Mouse (Mus musculus): ENCODE measurements around the gene Mospd3. TPM values are rescaled to one million over a fixed set of nuclear protein-coding genes. Genes with fewer than 3 reads are reported as not detected.

The Mospd3 gene
- polyA plus RNA-seq, 1 experiment, result 45.9 TPM

DNA sequence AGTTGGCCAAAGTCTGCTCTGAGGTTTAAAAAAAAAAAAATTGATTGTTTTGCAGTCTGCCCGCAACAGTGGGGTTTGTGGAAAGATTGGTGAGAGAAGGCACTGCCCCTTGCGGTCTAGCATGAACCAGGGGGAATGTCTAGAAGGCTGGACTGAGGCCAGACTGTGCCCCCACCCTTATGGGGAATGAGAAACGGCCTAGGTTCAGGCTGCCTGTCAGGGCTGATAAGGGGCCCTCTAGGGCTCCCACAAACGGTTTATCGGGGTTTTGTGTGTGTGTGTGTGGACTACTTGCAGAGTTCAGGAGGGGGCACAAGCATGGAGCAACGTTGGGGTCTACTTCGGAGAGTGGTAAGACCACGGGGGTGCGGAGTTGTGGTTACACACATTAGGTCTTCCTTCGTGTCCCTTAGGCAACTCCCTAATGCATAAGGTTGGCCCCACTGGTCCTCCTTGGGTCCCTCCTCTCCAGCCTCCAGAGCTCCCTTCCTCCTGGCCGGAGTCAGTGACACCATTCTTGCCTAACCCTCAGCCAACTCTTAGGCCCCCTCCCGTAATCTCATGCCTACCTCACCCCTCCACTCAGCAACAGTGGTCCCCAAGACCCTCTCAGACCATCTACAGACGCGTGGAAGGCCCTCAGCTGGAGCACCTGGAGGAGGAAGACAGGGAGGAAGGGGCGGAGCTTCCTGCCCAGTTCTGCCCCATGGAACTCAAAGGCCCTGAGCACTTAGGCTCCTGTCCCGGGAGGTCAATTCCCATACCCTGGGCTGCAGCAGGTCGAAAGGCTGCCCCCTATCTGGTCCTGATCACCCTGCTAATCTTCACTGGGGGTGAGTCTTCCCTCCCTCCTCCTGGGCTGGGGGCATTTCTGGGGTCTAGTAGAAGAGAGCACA is 29.9 kb downstream of the Mospd3 start:
- peaks cover 2% of the 10 kb centered on the region; the same call in 1 of the 2 replicates for H3K4me1 ChIP-seq (ENCODE audit: control insufficient read depth, insufficient read depth, insufficient read length, low read length)
- no peak overlapping the region for H3K4me3 ChIP-seq (ENCODE audit: insufficient read depth, low read depth, low read length)
- no peak overlapping the region for H3K27ac ChIP-seq (replicated peaks; ENCODE audit: low read depth, low read length)

DNA sequence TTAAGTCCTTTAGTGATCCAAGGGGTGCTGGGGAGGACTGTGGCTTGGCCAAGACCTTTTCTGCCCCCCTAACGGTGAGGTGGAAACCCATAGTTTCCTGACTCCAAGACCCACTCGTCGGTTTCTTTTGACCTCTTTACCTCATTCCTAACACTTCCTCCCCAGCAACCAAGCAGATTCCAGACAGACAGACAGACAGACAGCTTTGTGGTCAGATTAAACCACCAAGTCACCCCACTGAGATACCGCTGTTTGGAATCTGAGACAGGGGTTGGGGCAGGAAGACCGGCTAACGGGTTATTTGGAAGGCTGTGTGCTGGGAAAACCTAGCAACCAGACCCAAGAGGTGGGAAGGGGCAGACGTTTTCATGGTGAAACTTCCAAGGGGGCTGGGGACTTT is 30.7 kb downstream of the Mospd3 start:
- no peak overlapping the region for H3K27ac ChIP-seq (replicated peaks; ENCODE audit: low read depth, low read length)
- peaks cover 2% of the 10 kb centered on the region; the same call in 1 of the 2 replicates for H3K4me1 ChIP-seq (ENCODE audit: control insufficient read depth, insufficient read depth, insufficient read length, low read length)
- no peak overlapping the region for H3K4me3 ChIP-seq (ENCODE audit: insufficient read depth, low read depth, low read length)

DNA sequence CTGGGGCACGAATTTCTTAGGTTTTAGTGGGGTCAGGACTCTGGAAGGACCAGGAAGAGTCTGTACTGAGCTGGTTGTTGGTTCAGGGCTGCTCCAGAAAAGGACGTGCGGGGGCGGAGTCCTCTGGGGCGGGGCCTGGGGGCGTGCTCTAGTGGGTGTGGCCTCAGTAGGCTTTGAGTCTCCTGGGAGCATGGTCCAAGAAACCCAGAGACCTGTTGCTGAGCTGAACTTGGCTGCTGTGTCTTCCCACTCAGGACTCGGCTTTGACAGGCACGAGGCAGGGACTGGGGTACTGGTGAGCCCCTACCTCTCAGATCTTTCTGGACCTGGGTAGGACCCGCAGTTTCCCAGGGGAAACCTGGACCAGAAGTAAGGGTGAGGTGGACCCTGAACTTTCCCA is 31.2 kb downstream of the Mospd3 start, which contains the start of gene Tfr2:
Gene Tfr2, plus strand, starts transcription at position 176 of the 400 bp plus-strand sequence.
- Histone ChIP-seq H3K27ac (replicated peaks; ENCODE audit: low read depth, low read length) (no peak within 1 kb of the TSS), H3K4me1 (ENCODE audit: control insufficient read depth, insufficient read depth, insufficient read length, low read length) (peaks cover 2% of the 10 kb centered on the region; the same call in 1 of the 2 replicates), H3K4me3 (ENCODE audit: insufficient read depth, low read depth, low read length) (no peak within 1 kb of the TSS)

DNA sequence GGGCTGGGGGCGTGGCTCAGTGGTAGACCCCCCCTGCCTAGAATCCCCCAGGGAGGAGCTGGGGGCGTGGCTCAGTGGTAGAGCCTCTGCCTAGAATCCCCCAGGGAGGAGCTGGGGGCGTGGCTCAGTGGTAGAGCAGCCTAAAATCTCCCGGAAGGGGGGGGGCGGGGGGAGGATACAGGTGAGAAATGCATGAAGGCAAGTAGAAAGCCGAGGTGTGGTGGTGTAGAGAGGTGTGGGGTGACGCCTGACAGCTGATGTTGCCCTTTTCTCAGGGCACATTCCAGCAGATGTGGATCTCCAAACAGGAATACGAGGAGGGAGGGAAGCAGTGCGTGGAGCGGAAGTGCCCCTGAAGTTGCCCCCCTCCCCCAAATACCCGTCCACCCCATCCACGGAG is 31.8 kb downstream of the Mospd3 start:
- Histone ChIP-seq H3K4me3 (ENCODE audit: insufficient read depth, low read depth, low read length) (no peak overlapping the region), H3K27ac (replicated peaks; ENCODE audit: low read depth, low read length) (no peak overlapping the region), H3K4me1 (ENCODE audit: control insufficient read depth, insufficient read depth, insufficient read length, low read length) (peaks cover 2% of the 10 kb centered on the region; the same call in 1 of the 2 replicates)

DNA sequence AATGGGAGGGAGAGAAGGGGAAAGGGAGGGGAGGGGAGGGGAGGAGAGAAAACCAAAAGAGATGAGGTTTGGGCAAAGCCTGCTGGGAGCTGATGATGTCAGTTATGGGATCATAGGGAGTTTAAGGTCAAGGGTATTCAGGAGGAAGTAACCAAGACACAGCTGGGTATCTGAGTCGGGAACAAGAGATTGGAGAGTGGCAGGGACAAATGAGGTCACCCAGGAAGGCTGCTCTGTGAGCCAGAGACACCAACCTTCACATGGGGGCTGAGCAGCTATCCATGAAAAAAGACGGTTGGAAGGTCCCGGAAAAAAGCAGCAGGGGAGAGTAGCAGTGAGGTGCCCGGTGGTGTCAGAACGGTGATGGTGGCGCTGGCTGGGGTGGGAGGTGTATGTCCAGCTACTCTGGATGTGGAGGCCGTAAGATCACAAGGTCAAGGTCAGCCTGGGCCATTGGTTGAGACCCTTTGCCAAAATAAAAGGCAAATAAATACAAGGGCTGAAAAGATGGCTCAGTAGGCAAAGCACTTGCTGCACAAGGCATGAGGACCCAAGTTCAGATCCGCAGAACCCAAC is 32.5 kb downstream of the Mospd3 start:
- H3K27ac ChIP-seq (replicated peaks; ENCODE audit: low read depth, low read length), result no peak overlapping the region
- H3K4me3 ChIP-seq (ENCODE audit: insufficient read depth, low read depth, low read length), result no peak overlapping the region
- H3K4me1 ChIP-seq (ENCODE audit: control insufficient read depth, insufficient read depth, insufficient read length, low read length), result peaks cover 2% of the 10 kb centered on the region; the same call in 1 of the 2 replicates

DNA sequence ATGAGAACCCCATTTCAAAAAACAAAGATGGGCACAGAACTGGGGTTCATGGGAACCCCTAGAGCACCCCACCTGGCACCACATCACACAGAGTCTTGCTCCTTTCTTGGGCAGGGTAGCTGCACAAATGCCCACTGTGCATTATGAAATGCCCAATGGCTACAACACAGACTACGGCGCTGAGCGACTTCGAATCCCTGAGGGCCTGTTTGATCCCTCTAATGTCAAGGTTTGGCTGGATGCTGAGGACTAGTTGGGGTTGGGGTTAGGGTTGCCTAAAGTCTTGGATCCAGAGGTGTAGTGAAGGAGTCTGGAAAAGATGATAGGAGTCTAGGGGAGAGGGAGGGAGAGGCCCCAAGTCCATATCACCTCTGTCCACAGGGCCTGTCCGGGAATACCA is 34.4 kb downstream of the Mospd3 start:
- Histone ChIP-seq H3K4me3 (ENCODE audit: insufficient read depth, low read depth, low read length) (no peak overlapping the region), H3K27ac (replicated peaks; ENCODE audit: low read depth, low read length) (no peak overlapping the region), H3K4me1 (ENCODE audit: control insufficient read depth, insufficient read depth, insufficient read length, low read length) (peaks cover 2% of the 10 kb centered on the region; the same call in 1 of the 2 replicates)

DNA sequence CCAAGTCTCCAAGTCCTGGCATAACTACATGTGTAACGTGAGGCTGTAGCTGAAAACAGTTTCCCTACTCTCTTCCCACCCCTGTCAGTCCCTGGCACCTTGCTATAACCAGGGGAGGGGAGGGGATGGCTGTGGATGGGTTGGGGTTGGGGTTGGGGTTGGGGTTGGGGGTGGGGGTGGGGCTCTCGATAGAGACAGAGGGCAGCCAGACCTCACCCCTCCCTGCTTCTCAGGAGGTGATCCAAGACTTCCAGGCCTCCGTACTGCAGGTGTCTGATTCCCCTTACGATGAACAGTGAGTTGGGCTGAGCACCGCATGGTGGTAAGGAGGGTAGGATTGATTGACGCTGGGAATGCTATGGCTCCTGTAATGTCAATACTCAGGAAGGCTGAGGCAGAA is 35.1 kb downstream of the Mospd3 start:
- peaks cover 2% of the 10 kb centered on the region; the same call in 1 of the 2 replicates for H3K4me1 ChIP-seq (ENCODE audit: control insufficient read depth, insufficient read depth, insufficient read length, low read length)
- H3K4me3 ChIP-seq (ENCODE audit: insufficient read depth, low read depth, low read length), result no peak overlapping the region
- H3K27ac ChIP-seq (replicated peaks; ENCODE audit: low read depth, low read length), result no peak overlapping the region

DNA sequence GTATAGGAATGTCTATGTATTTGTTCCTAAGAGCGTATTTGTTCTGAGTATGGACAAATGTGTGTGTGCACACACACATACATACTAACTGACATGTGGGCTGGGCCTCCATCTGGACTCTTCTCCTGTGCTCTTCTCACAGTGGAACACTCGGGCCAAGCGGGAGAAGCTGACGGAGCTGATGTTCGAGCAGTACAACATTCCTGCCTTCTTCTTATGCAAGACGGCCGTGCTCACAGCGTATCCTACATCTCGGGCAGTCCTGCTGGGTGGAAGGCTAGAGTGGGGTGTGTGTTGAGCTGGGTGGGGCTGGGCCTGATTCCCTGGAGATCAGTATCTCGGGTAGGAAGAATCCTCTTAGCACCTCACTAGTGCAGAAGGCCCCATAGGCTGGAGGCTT is 37.9 kb downstream of the Mospd3 start:
- no peak overlapping the region for H3K4me3 ChIP-seq (ENCODE audit: insufficient read depth, low read depth, low read length)
- H3K4me1 ChIP-seq (ENCODE audit: control insufficient read depth, insufficient read depth, insufficient read length, low read length), result no peaks in the 10 kb centered on the region
- no peak overlapping the region for H3K27ac ChIP-seq (replicated peaks; ENCODE audit: low read depth, low read length)

DNA sequence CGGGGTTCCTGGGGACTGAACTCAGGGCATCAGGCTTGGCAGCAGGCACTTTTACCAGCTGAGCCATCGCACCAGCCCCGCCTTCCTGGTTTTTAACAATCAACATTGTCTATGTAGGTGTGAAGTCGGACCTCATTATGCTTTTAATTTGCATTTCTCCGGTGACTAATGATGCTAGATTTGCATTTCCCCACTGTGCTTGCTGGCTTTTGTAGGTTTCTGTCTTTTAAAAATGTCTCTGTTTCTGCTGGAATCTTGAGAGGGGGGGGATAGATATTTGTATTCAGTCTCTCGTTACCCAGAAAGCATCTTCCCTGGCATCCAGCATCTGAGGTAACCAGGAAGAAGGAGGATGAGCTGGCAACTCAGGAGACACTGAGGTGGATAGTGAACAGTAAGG is 39.3 kb downstream of the Mospd3 start:
- no peaks in the 10 kb centered on the region for H3K4me1 ChIP-seq (ENCODE audit: control insufficient read depth, insufficient read depth, insufficient read length, low read length)
- no peak overlapping the region for H3K4me3 ChIP-seq (ENCODE audit: insufficient read depth, low read depth, low read length)
- no peak overlapping the region for H3K27ac ChIP-seq (replicated peaks; ENCODE audit: low read depth, low read length)

DNA sequence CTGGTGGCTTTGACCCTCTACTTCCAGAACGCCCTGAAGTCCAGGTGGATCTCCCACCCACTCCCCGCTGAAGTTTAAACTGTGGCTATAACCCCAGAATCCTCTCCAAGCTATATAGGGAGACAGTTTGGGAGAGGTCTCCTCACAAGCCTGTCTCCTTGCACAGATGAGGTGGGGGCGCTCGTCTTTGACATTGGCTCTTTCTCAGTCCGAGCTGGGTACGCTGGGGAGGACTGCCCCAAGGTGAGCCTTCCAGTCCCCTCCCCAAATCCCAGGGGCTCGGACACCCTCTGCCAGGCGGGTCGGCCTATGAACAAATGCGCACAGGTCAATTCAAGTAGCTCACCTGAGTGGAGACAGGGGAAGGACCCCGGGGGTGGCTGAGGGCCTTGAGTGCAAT is 47.0 kb downstream of the Mospd3 start:
- no peaks in the 10 kb centered on the region; the same call in 1 of the 2 replicates for H3K4me1 ChIP-seq (ENCODE audit: control insufficient read depth, insufficient read depth, insufficient read length, low read length)
- H3K4me3 ChIP-seq (ENCODE audit: insufficient read depth, low read depth, low read length), result no peak overlapping the region
- no peak overlapping the region for H3K27ac ChIP-seq (replicated peaks; ENCODE audit: low read depth, low read length)

DNA sequence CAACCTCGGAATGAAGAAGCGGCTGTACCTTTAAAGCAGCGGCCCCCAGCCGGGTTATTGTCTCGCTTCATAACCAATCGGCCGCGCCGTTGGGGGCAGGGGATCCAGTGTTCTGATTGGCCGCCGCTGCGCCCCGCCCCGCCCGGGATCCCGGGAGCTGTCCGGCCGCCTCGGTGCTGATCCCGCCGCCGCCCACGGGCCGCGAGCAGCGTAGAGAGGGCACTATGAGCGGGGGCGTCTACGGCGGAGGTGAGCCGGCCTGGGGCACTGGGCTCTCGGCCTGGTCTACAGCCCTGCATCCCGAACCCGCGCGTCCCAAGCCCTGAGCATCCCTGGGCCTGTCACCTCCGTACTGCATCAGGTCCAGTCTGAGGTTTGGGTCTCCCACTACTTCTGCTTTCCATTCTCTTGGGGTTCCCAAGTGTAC is 47.4 kb downstream of the Mospd3 start, which contains the start of gene Actl6b:
Gene Actl6b, plus strand, starts transcription at position 107 of the 427 bp plus-strand sequence.
- Histone ChIP-seq H3K4me1 (ENCODE audit: control insufficient read depth, insufficient read depth, insufficient read length, low read length) (no peaks in the 10 kb centered on the region; the same call in 1 of the 2 replicates), H3K4me3 (ENCODE audit: insufficient read depth, low read depth, low read length) (no peak within 1 kb of the TSS), H3K27ac (replicated peaks; ENCODE audit: low read depth, low read length) (no peak within 1 kb of the TSS)

DNA sequence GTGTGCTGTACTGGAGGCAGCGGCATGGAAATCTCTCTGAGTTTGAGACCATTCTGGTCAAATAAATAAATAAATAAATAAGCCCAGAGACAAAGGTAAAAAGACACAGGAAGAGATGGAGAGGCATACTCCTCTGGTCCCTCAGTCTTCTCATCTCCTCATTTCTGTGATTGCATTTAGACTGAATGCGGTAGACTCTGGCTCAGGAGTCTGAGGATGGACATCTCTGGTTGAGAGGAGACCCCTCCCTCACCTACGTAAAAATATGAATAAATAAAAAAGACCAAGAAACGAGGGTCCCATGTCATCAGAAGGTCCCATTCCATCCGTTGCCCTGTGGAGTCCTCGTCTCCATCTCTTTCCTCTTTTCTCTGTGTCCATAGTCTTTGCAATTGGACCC is 47.9 kb downstream of the Mospd3 start:
- Histone ChIP-seq H3K4me1 (ENCODE audit: control insufficient read depth, insufficient read depth, insufficient read length, low read length) (no peaks in the 10 kb centered on the region; the same call in 1 of the 2 replicates), H3K4me3 (ENCODE audit: insufficient read depth, low read depth, low read length) (no peak overlapping the region), H3K27ac (replicated peaks; ENCODE audit: low read depth, low read length) (no peak overlapping the region)

DNA sequence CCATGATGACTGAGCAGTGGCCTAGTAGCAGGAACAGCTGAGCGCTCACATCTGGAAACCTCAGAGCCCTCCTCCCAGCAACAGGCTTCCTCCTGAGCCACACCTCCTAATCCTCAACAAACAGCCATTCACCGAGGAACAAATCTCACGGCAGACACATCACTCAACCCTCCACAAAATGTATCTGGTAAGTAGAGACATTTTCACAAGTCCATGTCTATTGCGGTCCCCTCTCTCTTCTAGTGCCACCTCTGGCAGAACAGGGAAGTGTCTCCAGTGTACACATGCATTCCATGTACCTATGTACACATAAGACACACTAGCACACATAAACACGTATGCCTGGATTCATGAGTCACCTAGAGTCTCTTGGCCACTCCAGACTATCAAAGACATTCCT is 49.7 kb downstream of the Mospd3 start:
- no peak overlapping the region for H3K4me3 ChIP-seq (ENCODE audit: insufficient read depth, low read depth, low read length)
- H3K4me1 ChIP-seq (ENCODE audit: control insufficient read depth, insufficient read depth, insufficient read length, low read length), result no peaks in the 10 kb centered on the region; the same call in 1 of the 2 replicates
- H3K27ac ChIP-seq (replicated peaks; ENCODE audit: low read depth, low read length), result no peak overlapping the region

DNA sequence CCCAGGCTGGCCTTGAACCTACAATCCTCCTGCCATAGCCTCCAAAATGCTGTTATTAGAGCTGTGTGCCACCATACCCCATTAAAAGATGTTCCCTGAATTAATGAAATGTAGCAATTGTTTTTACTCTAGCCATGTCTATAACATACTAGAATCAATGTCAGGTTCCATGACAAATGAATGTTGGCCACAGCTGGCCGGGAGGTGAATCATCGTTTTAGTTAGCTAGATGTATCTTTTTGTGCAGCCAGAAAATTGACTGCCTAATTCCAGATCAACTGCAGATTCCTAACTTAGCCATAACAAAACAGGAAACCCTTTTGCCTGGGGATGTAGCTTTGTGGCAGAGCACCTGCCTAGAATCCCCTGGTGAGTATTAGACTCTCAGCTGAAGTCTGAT is 51.0 kb downstream of the Mospd3 start:
- Histone ChIP-seq H3K27ac (replicated peaks; ENCODE audit: low read depth, low read length) (no peak overlapping the region), H3K4me3 (ENCODE audit: insufficient read depth, low read depth, low read length) (no peak overlapping the region), H3K4me1 (ENCODE audit: control insufficient read depth, insufficient read depth, insufficient read length, low read length) (no peaks in the 10 kb centered on the region; the same call in 1 of the 2 replicates)

Data from brown adipose tissue, adult 24 weeks (tissue).